Mouse (Mus musculus) midbrain, embryonic 11.5 days (tissue): Measurements from ENCODE around the gene Wdr46. TPM values are rescaled to one million over a fixed set of nuclear protein-coding genes. Genes with fewer than 3 reads are reported as not detected.
A peak's percentile ranks its signal among the peaks of the same experiment; 100 is the strongest.
"Not testable (repeated sequence)": the region's sequence is repeated elsewhere in the genome, so short reads cannot be mapped to it uniquely, and the experiment has no call there.

Source experiments
- ATAC-seq: fragments of 200-750 bp; cut with Nextera tagmentation; 2 replicates; pipeline ENCODE4 v1.8.0; 2017; ENCODE audit warnings: moderate TSS enrichment, moderate library complexity; ENCODE audit not compliant: low FRiP score
- DNase-seq: peaks from one replicate; pipeline ENCODE4 v3.0.0; 2015; ENCODE audit warnings: low spot score; ENCODE audit errors: missing footprints
- H3K27ac ChIP-seq: fragments of 300-500 bp; sonication (generic); 2 replicates; pipeline ENCODE4 v1.5.1; 2014; ENCODE audit warnings: low read depth, low read length
- H3K27me3 ChIP-seq: fragments of 300-500 bp; sonication (generic); 2 replicates; pipeline ENCODE4 v1.6.1; 2014; ENCODE audit warnings: mild to moderate bottlenecking, low read length, moderate library complexity, mixed read lengths; ENCODE audit not compliant: control insufficient read depth, insufficient read depth
- H3K36me3 ChIP-seq: fragments of 300-500 bp; sonication (generic); 2 replicates; pipeline ENCODE4 v1.6.1; 2014; ENCODE audit warnings: mild to moderate bottlenecking, low read length, moderate library complexity, mixed read lengths; ENCODE audit not compliant: control insufficient read depth, insufficient read depth
- H3K4me1 ChIP-seq: fragments of 300-500 bp; sonication (generic); 2 replicates; pipeline ENCODE4 v1.6.1; 2014; ENCODE audit warnings: low read length; ENCODE audit not compliant: control insufficient read depth, insufficient read depth
- H3K4me2 ChIP-seq: fragments of 300-500 bp; sonication (generic); 2 replicates; pipeline ENCODE4 v1.6.1; 2014; ENCODE audit warnings: mild to moderate bottlenecking, moderate library complexity
- H3K4me3 ChIP-seq: fragments of 300-500 bp; sonication (generic); 2 replicates; pipeline ENCODE4 v1.5.1; 2014; ENCODE audit warnings: low read depth, low read length
- H3K9ac ChIP-seq: fragments of 300-500 bp; sonication (generic); 2 replicates; pipeline ENCODE4 v1.6.1; 2014; ENCODE audit warnings: low read length
- H3K9me3 ChIP-seq: fragments of 300-500 bp; sonication (generic); 2 replicates; pipeline ENCODE4 v1.6.1; 2016; ENCODE audit warnings: low read length; ENCODE audit not compliant: control insufficient read depth
- WGBS: fragments of 180-500 bp; shearing (Covaris S2); extraction: QIAGEN DNeasy Blood & Tissue Kit; methylation state at CpG from one replicate; pipeline ENCODE4 v1.1.7; 2014; 5-methylcytosine and 5-hydroxymethylcytosine counted together
- polyA plus RNA-seq: library from polyadenylated mRNA; unstranded; fragments of >200 nt; fragmentation: Nextera tagmentation; extraction: Ambion mirVana; gene quantifications from 2 replicates; pipeline ENCODE4 v1.2.1, GENCODE M21; 2014

The Wdr46 gene
- polyA plus RNA-seq, 1 experiment from 2014 or later: 27.4 TPM

DNA sequence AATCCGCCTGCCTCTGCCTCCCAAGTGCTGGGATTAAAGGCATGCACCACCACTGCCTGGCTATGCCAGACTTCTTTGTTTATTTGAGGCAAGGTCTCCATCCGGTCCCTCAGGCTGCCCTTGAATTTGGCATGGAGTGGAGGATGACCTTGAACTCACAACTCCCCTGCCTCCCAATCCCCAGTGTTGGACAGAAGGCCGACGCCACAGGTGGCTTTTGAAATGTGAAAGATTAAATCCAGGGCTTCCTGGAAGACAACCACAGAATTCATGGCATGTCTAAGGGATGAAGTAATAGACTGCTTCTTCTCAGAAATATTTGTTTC, 39.5 kb upstream of the Wdr46 start:
- Histone ChIP-seq H3K9ac (no peak overlapping the region), H3K27me3 (no peaks in the 10 kb centered on the region), H3K4me3 (no peak overlapping the region), H3K9me3 (no peaks in the 10 kb centered on the region), H3K4me2 (no peak overlapping the region), H3K4me1 (no peaks in the 10 kb centered on the region), H3K36me3 (no peaks in the 10 kb centered on the region), H3K27ac (no peak overlapping the region)
- no peak for ATAC-seq
- no peak for DNase-seq
- 80% methylated on average over 4 of the region's 4 CpGs for WGBS

GRCm38 (mm10) chr17:33901653-33902052, 38.8 kb upstream of the Wdr46 start:
- H3K9ac ChIP-seq: no peak overlapping the region
- no peak overlapping the region for H3K4me2 ChIP-seq
- no peak for ATAC-seq
- no peaks in the 10 kb centered on the region for H3K27me3 ChIP-seq
- DNase-seq: no peak
- no peaks in the 10 kb centered on the region for H3K36me3 ChIP-seq
- no peaks in the 10 kb centered on the region for H3K4me1 ChIP-seq
- no peak overlapping the region for H3K27ac ChIP-seq
- 70% methylated on average over 4 of the region's 4 CpGs for WGBS
- H3K4me3 ChIP-seq: no peak overlapping the region
- H3K9me3 ChIP-seq: no peaks in the 10 kb centered on the region

DNA sequence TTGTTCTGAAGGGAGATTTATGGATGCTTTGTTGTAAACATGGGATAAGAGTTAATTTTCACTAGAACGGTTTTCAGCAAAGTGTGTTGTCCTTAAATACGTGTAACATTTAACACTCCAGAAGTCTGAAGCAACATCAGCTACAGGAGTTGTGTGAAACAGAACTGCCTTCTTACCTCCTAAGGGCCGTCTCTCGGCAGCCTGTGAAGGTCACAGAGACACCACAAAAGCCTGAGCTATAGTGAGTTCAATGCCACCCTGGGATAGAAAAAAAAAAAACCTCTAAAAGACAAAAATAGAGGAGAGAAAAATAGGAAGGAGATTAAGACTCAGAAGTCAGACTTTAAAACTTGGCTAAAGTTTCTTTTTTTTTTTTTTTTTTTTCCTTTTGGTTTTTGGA, 38.4 kb upstream of the Wdr46 start:
- no peak overlapping the region for H3K27ac ChIP-seq
- no peaks in the 10 kb centered on the region for H3K36me3 ChIP-seq
- no peaks in the 10 kb centered on the region for H3K27me3 ChIP-seq
- DNase-seq (no peak), ATAC-seq (no peak)
- WGBS: 79% methylated on average over 4 of the region's 4 CpGs
- H3K4me1 ChIP-seq: no peaks in the 10 kb centered on the region
- no peak overlapping the region for H3K4me3 ChIP-seq
- no peak overlapping the region for H3K9ac ChIP-seq
- H3K9me3 ChIP-seq: no peaks in the 10 kb centered on the region
- H3K4me2 ChIP-seq: no peak overlapping the region

DNA sequence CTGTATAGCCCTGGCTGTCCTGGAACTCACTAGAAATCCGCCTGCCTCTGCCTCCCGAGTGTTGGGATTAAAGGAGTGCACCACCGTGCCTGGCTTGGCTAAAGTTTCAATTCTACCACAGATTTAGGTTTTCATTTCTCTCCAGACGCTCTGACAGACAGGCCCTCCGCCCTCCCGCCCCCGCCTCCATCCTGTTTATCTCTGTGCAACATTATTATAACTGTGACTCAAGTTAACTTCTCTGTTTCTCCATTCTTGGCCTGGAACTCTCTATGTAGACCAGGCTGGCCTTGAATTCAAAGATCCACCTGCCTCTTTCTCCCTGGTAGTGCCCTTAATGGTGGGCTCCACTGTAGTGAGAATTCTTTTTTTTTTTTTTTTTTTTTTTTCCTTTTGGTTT, 38.0 kb upstream of the Wdr46 start:
- no peaks in the 10 kb centered on the region for H3K36me3 ChIP-seq
- H3K4me2 ChIP-seq: no peak overlapping the region
- no peaks in the 10 kb centered on the region for H3K27me3 ChIP-seq
- 80% methylated on average over 7 of the region's 7 CpGs for WGBS
- no peak overlapping the region for H3K9ac ChIP-seq
- no peaks in the 10 kb centered on the region for H3K9me3 ChIP-seq
- DNase-seq (no peak), ATAC-seq (no peak)
- no peak overlapping the region for H3K27ac ChIP-seq
- H3K4me3 ChIP-seq: no peak overlapping the region
- H3K4me1 ChIP-seq: no peaks in the 10 kb centered on the region

GRCm38 (mm10) chr17:33903911-33904651, 36.4 kb upstream of the Wdr46 start:
- not testable (repeated sequence) for H3K36me3 ChIP-seq, H3K9ac ChIP-seq, DNase-seq, H3K4me3 ChIP-seq, ATAC-seq, H3K27ac ChIP-seq, H3K9me3 ChIP-seq, H3K27me3 ChIP-seq, H3K4me1 ChIP-seq, H3K4me2 ChIP-seq
- 74% methylated on average over 6 of the region's 6 CpGs for WGBS

GRCm38 (mm10) chr17:33904835-33905234, 35.6 kb upstream of the Wdr46 start, which contains the start of gene Platr17:
Platr17 (plus strand) TSS chr17:33905135.
- not testable (repeated sequence) for H3K9ac ChIP-seq, H3K27ac ChIP-seq, ATAC-seq, DNase-seq, H3K36me3 ChIP-seq, H3K4me1 ChIP-seq, H3K27me3 ChIP-seq, H3K4me2 ChIP-seq, H3K4me3 ChIP-seq, H3K9me3 ChIP-seq
- WGBS: 37% methylated on average over 3 of the region's 4 CpGs

DNA sequence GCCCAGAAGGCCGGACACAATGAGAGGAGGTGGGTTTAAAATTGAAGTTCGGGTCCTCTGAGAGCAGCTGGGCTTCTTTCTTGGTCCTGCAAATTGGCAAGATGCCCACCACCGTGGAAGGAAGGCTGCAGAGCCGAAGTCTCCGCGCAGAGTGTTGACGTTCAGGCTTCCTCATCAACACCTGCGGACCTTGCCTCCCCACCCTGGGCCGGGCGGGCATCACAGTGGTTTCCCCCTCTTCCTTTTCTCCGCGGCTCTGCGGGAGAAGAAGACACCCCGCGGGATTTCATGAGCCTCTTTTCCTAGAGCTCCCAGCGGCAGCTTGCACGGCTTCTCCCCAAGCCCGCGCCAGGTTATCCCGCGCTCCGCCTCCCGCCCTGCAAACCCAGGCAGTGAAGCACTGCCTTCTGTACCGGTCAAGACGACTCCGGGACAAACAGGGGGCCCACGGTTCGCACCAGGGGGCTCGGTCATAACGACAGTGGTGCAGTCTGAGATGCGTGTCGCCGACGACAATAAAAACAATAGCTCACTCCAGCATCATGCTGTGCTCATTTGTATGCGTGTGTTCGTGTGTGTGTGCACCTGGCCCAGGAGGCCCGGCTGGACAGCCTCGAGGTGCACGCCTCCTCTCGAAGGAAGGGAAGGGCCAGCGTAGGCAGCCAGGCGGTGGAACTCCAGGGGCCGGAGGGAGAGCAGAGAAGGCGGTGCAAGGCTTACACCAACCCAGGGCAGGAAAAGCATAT, 32.0 kb upstream of the Wdr46 start:
- no peak; the same call in 1 of the 2 replicates for ATAC-seq
- DNase-seq: peak; percentile 92
- H3K4me3 ChIP-seq: peak overlapping the region; percentile 83
- peak overlapping the region; percentile 78 for H3K9ac ChIP-seq
- under 1% methylated on average over 43 of the region's 44 CpGs for WGBS
- H3K27ac ChIP-seq: peak overlapping the region; percentile 65
- no peaks in the 10 kb centered on the region for H3K27me3 ChIP-seq
- H3K4me1 ChIP-seq: peaks cover 15% of the 10 kb centered on the region
- H3K4me2 ChIP-seq: peak overlapping the region; percentile 99
- H3K36me3 ChIP-seq: peaks cover 10% of the 10 kb centered on the region
- H3K9me3 ChIP-seq: no peaks in the 10 kb centered on the region

GRCm38 (mm10) chr17:33909077-33909868, 31.2 kb upstream of the Wdr46 start, which contains the start of gene Daxx:
Daxx (plus strand) TSS chr17:33909414.
- Histone ChIP-seq H3K27ac (peak within 1 kb of the TSS; percentile 65), H3K4me3 (peak within 1 kb of the TSS; percentile 83), H3K9ac (peak within 1 kb of the TSS; percentile 88), H3K4me2 (peak within 1 kb of the TSS; percentile 99), H3K4me1 (peaks cover 15% of the 10 kb centered on the region), H3K9me3 (no peaks in the 10 kb centered on the region), H3K27me3 (no peaks in the 10 kb centered on the region), H3K36me3 (peaks cover 18% of the 10 kb centered on the region)
- ATAC-seq (peak; percentile 98), DNase-seq (peak; percentile 99)
- WGBS: under 1% methylated on average over 62 of the region's 68 CpGs
